Mouse (Mus musculus) adrenal gland, postnatal 0 days (tissue): ENCODE data around the gene Olfr728. TPM values are rescaled to one million over a fixed set of nuclear protein-coding genes. Genes with fewer than 3 reads are reported as not detected.

Source experiments
- polyA plus RNA-seq: library from polyadenylated mRNA; unstranded; fragments of >200 nt; fragmentation: Nextera tagmentation; extraction: Ambion mirVana; gene quantifications from 2 replicates; pipeline ENCODE4 v1.2.1, GENCODE M21; 2015

Gene Olfr728
- polyA plus RNA-seq, result not detected in 2 replicates

DNA sequence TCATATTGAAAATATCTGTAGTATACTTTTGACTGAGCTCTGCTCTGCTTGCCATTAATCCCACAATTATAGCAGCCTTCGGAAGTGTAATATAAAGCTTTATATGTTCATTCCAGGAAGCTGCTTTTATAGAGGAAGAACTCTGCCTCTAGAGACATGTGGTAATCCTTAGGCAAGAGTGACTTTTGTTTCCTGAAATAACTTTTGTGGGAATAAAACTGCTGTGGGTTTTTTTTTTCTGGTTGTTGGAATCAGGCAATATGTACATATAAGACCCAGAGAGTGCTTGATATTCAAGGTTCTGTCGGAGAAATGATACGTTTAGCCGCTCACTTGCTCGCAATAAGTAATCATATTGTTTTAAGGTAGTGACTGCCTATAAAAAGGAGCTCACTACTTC lies at the start of gene Olfr728:
TSS of gene Olfr728 (minus strand) at position 101 of the 400 bp plus-strand sequence.

DNA sequence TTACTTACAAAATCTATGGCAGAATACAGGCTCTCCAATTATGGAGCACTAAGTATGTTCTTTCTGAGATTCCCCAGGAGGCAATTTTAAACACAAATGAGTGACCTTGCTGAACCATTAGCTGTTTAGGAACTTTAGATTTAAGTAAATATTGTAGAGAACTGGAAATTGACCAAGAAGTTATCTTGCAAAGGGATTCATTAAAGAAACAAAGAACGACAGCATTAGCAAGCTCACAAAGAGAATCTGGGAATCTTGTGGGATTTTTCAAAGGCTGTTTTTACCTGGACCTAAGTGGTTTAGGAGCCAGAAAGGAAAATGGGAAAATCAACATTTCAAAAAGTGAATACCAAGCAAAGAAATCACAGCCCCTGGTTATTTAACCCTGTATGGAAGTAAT lies 45.6 kb upstream of the Olfr728 start, which contains the start of gene Olfr730:
TSS of gene Olfr730 (minus strand) at position 101 of the 400 bp plus-strand sequence.

DNA sequence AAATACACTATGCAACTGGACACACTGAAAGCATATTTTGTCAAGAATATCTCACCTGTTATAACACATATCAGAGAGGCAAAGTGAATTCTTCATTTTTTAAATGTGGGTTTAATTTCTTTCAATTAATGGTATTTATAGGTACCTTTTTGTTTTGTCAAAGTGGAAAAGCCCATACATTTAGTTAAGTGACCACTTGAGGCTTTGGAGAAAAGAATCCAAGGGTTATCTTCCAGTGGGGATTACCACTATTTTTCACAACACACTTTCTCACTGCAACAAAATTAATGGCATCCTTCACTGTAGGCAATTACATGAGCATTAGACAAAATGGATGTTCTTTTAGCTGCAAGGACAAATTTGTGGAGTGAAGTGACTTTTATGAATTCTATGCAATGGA lies 10.3 kb upstream of the Olfr728 start, which contains the start of gene Olfr729:
TSS of gene Olfr729 (minus strand) at position 101 of the 400 bp plus-strand sequence.

DNA sequence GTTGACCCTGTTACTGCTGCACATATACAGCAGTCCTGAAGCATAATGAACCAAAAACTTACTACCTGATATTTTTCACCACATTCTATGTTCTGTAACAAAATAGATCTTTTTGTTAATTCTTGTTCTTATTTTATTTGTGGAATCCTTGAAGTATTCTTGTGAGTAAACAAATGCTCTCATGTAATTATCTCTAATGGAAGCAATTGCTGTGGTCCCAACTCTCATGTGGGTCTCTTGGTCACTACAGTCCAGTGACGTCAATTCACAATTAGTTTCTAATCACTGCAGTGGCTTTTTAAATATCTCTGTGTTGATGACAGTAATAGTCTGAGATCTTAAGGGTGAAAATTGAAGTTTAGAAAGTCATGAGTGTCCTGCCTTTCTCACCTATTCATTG lies 19.6 kb downstream of the Olfr728 start, which contains the start of gene Olfr727:
TSS of gene Olfr727 (plus strand) at position 301 of the 400 bp plus-strand sequence.

DNA sequence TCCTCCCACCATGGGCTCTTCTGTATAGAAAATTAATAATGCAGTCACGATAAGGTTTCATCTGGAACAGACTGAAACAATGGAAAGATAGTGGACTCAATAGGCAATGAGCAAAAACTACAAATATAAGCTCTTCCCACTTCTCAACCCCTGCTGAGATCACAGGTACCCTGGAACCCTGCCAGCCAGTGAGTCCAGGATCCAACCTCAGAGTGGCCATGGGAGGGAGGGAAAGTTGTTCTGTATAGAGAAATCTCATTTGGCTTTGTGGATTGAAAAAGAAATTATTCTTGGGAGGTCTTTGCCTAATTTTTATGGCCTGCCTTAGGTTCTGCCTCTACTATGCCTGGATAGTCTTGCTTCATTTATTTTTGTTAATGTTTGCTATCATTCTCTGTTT lies 51.6 kb downstream of the Olfr728 start, which contains the start of gene Olfr726:
TSS of gene Olfr726 (minus strand) at position 101 of the 400 bp plus-strand sequence.

Other genes with a start within 250 kb of the Olfr728 start
- not detected in 2 replicates for gene Olfr722, start 240.7 kb downstream of the Olfr728 start, polyA plus RNA-seq
- not detected in 2 replicates for gene Olfr723, start 210.9 kb downstream of the Olfr728 start, polyA plus RNA-seq
- gene Olfr724, start 179.4 kb downstream of the Olfr728 start, polyA plus RNA-seq, result not detected in 2 replicates
- gene Olfr725, start 102.3 kb downstream of the Olfr728 start, polyA plus RNA-seq, result not detected in 2 replicates
- not detected in 2 replicates for gene Olfr726, start 51.7 kb downstream of the Olfr728 start, polyA plus RNA-seq
- not detected in 2 replicates for gene Olfr727, start 19.5 kb downstream of the Olfr728 start, polyA plus RNA-seq
- gene Olfr729, start 10.2 kb upstream of the Olfr728 start, polyA plus RNA-seq, result not detected in 2 replicates
- gene Olfr730, start 45.5 kb upstream of the Olfr728 start, polyA plus RNA-seq, result not detected in 2 replicates
- gene Olfr731, start 99.2 kb upstream of the Olfr728 start, polyA plus RNA-seq, result not detected in 2 replicates
- not detected in 2 replicates for gene Olfr732, start 141.5 kb upstream of the Olfr728 start, polyA plus RNA-seq
- gene Olfr733, start 158.8 kb upstream of the Olfr728 start, polyA plus RNA-seq, result not detected in 2 replicates
- not detected in 2 replicates for gene Olfr734, start 184.1 kb upstream of the Olfr728 start, polyA plus RNA-seq
- not detected in 2 replicates for gene Olfr735, start 206.2 kb upstream of the Olfr728 start, polyA plus RNA-seq
- not detected in 2 replicates for gene Tlr11, start 215.2 kb upstream of the Olfr728 start, polyA plus RNA-seq
- not detected in 2 replicates for gene Olfr736, start 238.5 kb upstream of the Olfr728 start, polyA plus RNA-seq